Mouse (Mus musculus) layer of hippocampus, adult 2 months (tissue): ENCODE data around the gene Adipor2. TPM values are rescaled to one million over a fixed set of nuclear protein-coding genes. Genes with fewer than 3 reads are reported as not detected.
A peak's percentile ranks its signal among the peaks of the same experiment; 100 is the strongest.
"Not testable (repeated sequence)": the region's sequence is repeated elsewhere in the genome, so short reads cannot be mapped to it uniquely, and the experiment has no call there.

Experiments used
- DNase-seq, 2 experiments: peaks; one replicate each; pipeline ENCODE4 v3.0.0; 2022; ENCODE audit warnings: low spot score in 2 of 2
- H3K27ac ChIP-seq: fragments of 200-600 bp; 2 replicates; pipeline ENCODE4 v1.8.1; 2022
- H3K4me3 ChIP-seq: fragments of 200-600 bp; 2 replicates; pipeline ENCODE4 v1.8.1; 2022; ENCODE audit warnings: mild to moderate bottlenecking
- CTCF ChIP-seq: fragments of 200-600 bp; conservative IDR thresholded peaks from 2 replicates; pipeline ENCODE4 v1.8.1; 2022; ENCODE audit warnings: antibody characterized with exemption, mild to moderate bottlenecking, moderate library complexity
- total RNA-seq, 2 experiments: library from RNA; stranded (reverse); gene quantifications; 2 replicates each; pipeline ENCODE4 v1.2.3; 2021

The Adipor2 gene
- total RNA-seq, 2 experiments from 2014 or later: 37.1 to 40.5 TPM

DNA sequence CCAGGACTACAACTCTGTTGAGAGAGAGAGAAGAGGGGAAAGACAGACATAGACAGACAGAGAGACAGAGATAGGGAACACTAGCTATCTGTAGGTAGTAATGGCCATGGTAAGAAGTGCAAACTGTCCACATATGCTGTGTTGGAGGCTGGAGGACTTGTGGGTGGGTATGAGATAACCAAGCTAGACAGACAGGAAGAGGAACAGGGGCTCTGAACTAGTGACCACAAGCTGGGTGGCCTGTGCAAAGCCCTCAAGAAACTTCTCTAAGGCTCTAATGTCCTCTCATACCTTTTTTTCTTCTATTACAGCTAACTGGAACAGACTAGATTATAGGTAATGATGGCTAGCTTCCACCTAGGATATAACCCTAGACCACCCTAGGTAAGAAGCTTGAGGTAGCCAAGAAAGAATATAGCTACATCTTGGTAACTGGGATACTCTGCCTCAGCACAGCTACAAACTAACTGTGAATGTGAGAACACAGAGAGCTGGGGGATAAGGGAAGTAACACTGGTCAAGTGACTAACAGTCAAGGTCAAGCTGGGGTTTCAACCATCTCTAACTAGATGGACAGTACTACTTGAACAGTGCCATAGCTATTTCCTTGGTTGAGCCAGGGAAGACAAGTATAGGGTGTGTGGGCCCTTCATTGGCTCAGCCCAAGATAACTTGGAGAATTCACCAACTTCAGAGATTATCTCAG, 44.4 kb downstream of the Adipor2 start:
- TF ChIP-seq CTCF: no peak
- Histone ChIP-seq H3K27ac (no peak overlapping the region), H3K4me3 (no peak overlapping the region)
- no peak for DNase-seq

DNA sequence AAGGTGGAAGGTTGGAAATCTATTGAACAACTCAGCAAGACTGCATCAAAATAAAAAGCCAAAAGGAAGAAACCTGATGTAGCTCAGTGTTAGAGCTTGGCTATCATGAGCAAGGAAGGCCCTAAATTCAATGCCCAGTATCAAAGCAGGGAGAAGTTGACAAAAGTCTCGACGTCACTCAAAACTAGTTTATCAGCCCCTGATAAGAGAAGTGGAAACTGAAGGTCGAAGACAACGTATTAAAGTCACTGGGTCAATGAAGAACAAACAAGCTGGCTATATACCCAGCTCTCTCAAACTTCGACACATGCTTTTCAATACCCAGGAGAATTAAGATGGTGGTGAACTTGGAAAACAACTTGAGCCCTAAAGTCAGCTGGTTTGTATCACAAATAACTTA, 45.3 kb downstream of the Adipor2 start:
- DNase-seq: no peak
- H3K4me3 ChIP-seq: no peak overlapping the region
- H3K27ac ChIP-seq: no peak overlapping the region
- TF ChIP-seq CTCF: no peak

DNA sequence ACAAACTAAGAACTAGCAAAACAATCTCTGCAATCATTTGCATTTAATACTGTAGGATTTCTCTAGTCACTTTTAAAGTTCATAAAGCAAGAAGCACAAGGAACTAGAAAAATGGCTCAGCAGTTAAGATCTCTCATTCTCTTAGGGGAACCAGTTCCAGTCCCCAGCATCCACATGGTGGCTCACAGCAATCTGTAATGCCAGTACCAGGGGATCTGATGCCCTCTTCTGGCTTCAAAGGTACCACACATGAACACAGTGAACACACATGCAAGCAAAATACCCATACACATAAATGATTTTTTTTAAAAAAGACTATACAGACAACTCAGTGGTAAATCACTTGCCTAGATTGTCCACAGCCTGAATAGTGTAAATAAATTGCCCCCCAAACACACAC, 45.9 kb downstream of the Adipor2 start:
- Histone ChIP-seq H3K27ac (no peak overlapping the region), H3K4me3 (no peak overlapping the region)
- DNase-seq: no peak
- peak; percentile 47 for TF ChIP-seq CTCF

DNA sequence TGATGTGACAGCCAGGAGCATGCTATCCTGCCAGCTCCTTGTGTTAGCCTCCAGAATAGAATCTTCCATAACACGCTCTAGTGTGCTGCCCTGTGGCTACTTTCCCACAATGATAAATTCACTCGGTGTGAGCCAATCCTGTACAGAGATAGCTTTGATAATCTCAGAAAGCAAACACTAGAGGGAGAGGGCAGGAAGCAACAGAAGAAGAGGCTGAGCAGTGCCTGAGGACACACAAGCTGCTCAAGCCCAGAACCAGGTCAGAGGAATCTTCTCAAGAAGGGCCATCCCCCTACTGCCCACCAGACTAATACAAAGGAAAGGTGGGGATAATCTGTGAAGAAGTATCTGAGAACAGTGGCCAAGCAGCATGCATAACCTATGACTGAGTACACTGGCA, 50.1 kb downstream of the Adipor2 start:
- DNase-seq: no peak
- Histone ChIP-seq H3K4me3 (no peak overlapping the region), H3K27ac (no peak overlapping the region)
- no peak for TF ChIP-seq CTCF

DNA sequence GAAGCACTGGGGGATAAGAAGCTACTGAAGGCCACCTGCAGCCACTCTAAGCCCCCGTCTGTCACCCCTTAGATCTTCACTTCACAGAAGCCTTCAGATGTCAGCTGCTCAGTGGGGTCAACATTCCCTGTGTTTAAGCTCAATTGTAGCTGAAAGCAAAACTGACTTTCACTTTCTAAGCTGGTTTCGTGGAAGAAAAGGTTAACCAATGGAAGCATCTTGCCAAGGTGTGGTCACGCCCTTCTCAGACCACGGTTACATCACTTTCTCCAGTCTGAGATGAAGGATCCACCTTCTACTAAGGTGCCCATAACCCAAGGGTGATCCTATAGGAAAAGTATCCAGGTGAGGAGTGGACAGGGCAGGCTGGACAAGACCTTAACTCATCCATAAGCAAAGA, 50.7 kb downstream of the Adipor2 start:
- H3K4me3 ChIP-seq, DNase-seq, H3K27ac ChIP-seq: not testable (repeated sequence)

DNA sequence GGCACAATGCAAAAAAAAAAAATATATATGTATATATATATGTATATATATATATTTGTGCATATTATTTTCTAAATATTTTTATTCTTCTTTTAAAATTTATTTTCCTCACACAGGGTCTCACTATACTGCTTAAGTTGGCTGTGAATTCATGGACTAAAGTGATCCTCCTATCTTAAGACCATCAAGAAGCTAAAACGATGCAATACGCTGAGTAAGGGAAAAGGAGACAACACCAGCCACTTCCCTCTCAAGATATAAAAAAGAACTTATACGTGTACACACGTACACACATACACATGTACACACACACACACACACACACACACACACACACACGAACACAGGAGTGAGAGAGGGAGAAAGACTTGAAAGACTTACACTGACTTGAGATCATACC, 53.9 kb downstream of the Adipor2 start:
- H3K4me3 ChIP-seq: no peak overlapping the region
- TF ChIP-seq CTCF: no peak
- no peak overlapping the region for H3K27ac ChIP-seq
- no peak for DNase-seq

DNA sequence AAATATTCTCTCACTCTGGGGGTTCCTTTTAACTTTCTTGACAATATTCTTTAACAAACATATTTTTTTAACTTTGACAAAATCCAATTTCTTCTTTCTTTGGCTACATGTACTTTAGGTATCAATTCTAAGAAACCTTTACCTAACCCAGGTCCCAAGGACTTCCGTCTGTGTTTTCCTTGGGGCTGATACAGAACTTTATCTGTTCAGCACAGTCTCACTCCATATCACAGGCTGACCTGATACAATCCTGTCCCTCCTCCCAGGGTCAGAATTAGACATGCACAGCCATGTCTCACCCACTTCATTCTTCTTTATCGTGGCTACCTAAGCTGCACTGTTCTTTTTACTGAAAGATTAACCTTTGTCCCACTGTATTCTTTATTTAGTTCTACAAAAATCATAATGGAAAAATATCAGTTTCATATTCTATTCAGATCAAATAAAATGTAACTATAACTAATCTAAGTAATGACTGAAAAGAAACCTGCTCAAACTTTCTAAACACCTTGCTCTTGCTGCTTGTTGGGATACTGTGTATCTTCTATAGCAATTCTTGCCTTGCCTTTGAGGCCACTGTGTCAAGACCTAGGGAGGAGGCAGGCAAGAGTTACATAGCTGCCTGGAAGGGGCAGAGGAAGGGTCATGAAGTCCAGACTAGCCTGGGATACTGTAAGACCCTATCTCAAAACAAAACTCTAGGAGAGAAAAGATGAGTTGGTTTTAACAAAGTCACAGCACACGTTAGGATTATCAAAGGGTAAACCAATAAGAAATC, 56.4 kb downstream of the Adipor2 start:
- no peak overlapping the region for H3K4me3 ChIP-seq
- no peak for TF ChIP-seq CTCF
- DNase-seq: no peak
- H3K27ac ChIP-seq: no peak overlapping the region

DNA sequence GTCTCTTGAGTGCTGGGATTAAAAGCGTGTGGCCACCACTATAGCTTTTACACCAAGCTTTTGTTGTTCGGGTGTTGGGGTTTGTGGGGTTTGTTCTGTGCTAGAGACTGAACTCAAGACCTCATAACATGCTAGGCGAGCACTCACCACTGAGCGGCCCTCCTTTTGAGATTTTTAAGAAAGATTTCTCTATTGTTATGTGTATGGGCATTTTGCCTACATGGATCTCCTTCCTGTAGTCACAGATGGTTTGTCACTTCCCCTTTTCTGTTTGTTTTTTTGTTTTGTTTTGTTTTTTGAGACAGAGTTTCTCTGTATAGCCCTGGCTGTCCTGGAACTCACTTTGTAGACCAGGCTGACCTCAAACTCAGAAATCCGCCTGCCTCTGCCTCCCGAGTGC, 57.3 kb downstream of the Adipor2 start:
- H3K4me3 ChIP-seq, H3K27ac ChIP-seq, DNase-seq: not testable (repeated sequence)

DNA sequence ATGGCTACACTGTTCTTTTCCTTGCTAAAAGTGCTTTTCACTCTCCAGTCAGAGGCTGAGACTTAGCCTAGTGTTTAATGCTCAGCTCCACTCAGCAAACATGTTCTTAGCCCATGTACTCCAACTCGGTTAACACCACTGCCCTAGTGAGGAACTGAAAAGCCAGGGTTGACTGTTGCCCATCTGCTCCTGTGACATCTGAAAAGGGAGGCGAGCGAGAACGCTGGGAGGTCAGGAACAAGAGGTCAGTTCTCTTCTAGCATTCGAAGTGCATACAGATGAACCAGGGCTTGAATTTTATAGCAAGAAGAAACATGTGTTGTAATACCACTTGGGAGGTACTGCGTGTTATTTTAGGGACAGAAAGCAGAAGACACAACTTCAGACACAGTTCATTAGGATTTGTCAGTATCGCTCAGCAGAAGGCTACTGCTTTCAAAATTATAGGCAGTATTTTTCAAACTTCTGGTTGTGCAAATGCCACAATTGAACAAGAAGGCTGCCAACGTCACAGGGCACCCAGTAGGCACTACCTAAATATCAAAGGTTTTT, 59.4 kb downstream of the Adipor2 start:
- no peak for DNase-seq
- Histone ChIP-seq H3K27ac (no peak overlapping the region), H3K4me3 (no peak overlapping the region)
- no peak for TF ChIP-seq CTCF

DNA sequence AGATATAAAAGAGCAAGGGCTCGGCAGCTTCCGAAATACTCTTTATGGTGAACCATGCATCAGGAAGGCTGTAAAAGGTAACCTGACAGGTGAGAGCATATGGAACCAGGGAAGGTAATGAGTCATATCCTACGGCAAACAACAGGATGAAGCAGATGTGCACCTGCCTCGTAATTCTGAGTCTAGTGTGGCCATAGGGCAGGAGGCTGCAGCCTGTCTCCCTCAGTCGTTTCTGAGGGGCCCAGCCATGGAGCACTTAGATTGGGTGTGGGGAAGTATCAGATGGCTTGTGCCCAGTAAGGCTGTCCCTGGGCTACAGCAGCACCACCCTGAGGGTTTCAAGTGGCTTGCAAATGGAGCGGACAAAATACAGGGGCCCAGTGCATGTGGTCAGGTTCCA, 65.0 kb downstream of the Adipor2 start:
- no peak overlapping the region for H3K4me3 ChIP-seq
- no peak overlapping the region for H3K27ac ChIP-seq
- no peak for DNase-seq
- no peak for TF ChIP-seq CTCF

DNA sequence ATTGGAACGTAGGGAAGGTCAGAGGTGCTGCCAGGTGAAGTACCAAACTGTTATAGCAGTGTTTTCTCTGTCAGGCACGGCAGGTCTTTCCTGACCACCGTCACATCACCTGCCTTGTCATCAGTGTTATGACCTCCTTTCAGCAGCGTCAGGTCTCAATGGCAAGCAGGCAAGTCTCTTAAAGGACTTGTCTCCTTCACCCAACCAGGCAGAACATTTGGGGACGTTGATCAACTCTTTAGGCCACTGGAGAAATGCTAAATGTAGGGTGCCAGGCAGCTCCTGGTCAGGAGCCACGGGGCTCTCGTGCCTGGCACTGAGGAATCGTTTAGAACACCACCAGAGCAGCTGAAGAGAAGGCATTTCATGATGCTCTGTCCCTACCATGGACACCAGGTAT, 65.8 kb downstream of the Adipor2 start:
- Histone ChIP-seq H3K27ac (no peak overlapping the region), H3K4me3 (no peak overlapping the region)
- no peak for TF ChIP-seq CTCF
- DNase-seq: no peak

DNA sequence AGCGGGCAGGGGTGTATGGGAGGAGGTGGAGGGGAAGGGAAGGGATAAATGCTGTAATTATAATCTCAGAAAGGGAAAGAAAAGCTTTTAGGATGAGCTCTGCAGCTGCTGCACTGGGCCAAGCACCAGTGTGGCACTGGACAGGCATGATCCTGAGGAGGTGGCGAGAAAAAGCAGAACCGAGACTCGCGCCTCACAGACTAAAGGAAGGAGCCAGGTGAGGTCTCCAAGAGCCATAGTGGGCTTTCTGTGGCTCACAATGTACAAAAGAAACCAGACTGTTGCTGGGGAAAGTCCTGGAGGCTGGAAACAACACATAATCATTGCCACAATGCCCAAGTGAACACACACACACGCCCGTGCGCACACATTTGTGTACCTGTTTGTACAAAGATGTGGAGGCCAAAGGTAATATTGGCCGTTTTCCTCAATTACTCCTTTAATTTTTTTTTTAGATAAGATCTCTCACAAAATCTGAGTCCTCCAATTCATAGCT, 66.8 kb downstream of the Adipor2 start:
- no peak for TF ChIP-seq CTCF
- no peak for DNase-seq
- no peak overlapping the region for H3K4me3 ChIP-seq
- H3K27ac ChIP-seq: no peak overlapping the region

DNA sequence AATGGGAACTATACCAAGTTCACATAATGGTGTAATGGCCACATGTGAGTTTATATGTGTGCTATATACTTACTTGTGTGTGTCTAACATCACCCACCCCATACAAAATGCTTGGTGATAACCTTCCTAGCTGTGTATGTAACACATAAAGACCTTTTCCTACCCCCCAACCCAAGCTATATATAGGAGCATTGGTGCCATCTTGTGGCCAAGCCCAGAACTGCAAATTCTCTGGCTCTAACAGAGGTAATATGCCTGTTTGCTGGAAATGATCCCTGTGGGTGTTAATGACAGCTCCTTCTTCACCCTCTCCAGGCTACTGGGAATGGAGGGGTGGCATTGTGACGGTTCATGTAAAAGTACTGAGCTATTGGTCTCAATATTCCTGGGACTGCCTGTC, 69.3 kb downstream of the Adipor2 start:
- peak; percentile 99 for TF ChIP-seq CTCF
- peak; percentile 74 to 91 for DNase-seq
- Histone ChIP-seq H3K4me3 (no peak overlapping the region), H3K27ac (no peak overlapping the region)

DNA sequence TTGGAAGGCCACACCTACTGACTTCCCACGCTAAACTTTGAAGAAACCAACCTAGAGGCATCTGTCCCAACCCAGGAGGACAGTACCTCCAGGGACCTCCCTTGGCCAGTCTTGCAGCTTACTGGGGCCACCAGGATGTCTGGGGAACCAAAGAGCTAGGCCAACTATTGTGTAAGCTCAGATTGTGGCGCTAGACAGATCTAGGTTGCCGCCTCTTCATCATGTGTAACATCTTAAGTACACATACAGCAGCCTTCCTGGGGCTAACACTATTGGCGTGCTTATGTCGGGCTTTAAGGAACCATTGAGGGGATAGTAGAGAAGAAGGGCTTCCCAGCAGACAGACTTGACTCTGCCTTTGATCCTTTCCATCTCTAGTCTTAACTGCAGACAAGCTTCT, 69.7 kb downstream of the Adipor2 start:
- no peak for DNase-seq
- no peak overlapping the region for H3K27ac ChIP-seq
- TF ChIP-seq CTCF: no peak
- H3K4me3 ChIP-seq: no peak overlapping the region
